Mouse (Mus musculus) adrenal gland, postnatal 14 days (tissue): ENCODE measurements around the gene Rab42. TPM values are rescaled to one million over a fixed set of nuclear protein-coding genes. Genes with fewer than 3 reads are reported as not detected.

Source experiments
- DNase-seq: peaks from one replicate; pipeline ENCODE4 v3.0.0; 2021; ENCODE audit warnings: mixed read lengths
- total RNA-seq: library from RNA; stranded (reverse); gene quantifications from 2 replicates; pipeline ENCODE4 v1.2.3, GENCODE M21; 2021

The Rab42 gene
- total RNA-seq, 1 experiment from 2014 or later, result 0.93 TPM

DNA sequence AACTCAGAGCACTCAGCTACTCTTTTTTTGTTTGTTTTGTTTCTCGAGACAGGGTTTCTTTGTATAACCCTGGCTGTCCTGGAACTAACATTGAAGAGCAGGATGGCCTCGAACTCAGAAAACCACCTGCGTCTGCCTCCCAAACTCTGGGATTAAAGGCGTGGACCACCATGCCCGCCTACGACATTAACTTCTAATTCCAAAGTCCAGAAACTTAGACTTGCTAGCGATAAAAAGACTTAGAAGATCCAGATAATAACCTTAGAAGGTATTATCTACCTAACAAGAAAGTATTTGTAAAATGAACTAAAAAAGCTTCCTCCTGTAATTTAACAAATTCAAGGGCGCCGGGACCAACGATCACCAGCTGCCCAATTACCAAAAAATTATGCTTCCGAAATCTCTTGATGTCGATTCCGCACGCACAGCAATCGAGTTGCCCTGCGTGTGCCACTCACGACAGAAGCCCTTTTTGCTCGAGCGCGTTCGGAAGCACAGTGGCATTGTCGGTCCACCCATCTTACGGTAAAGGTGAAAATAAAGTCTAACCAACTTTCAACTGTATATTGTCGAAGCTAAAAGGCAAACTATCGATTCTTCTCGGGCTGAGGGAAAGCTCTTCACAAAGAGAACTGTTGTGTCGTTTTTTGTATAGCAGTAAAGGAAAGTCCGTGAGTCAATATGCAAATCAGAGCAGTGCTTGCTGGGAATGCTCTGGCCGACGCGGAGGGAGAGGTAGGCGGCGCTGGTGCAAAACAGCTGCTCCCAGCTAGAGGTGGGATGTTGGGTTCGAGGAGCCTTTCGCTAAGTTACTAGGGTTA is 33.2 kb downstream of the Rab42 start:
- peak; percentile 90 for DNase-seq

GRCm38 (mm10) chr4:132268871-132269739 is 34.1 kb downstream of the Rab42 start:
- DNase-seq, result peak; percentile 37

- no peak for DNase-seq
Observed at GRCm38 (mm10) chr4:132266835-132267349, 36.3 kb downstream of the Rab42 start.

GRCm38 (mm10) chr4:132263313-132263712 is 39.9 kb downstream of the Rab42 start:
- no peak for DNase-seq

DNA sequence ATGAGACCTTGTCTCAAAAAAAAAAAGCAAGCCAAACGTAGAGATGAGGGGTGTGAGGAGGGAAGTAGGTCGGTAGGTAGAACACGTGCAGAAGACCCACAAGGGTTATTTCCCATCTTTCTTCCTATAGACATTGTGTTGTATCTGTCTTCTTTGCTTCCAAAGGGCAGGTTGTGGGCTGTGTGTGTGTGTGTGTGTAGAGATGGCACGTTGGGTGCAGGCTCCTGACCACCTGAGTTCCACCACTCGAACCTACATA is 40.9 kb downstream of the Rab42 start:
- DNase-seq, result no peak

DNA sequence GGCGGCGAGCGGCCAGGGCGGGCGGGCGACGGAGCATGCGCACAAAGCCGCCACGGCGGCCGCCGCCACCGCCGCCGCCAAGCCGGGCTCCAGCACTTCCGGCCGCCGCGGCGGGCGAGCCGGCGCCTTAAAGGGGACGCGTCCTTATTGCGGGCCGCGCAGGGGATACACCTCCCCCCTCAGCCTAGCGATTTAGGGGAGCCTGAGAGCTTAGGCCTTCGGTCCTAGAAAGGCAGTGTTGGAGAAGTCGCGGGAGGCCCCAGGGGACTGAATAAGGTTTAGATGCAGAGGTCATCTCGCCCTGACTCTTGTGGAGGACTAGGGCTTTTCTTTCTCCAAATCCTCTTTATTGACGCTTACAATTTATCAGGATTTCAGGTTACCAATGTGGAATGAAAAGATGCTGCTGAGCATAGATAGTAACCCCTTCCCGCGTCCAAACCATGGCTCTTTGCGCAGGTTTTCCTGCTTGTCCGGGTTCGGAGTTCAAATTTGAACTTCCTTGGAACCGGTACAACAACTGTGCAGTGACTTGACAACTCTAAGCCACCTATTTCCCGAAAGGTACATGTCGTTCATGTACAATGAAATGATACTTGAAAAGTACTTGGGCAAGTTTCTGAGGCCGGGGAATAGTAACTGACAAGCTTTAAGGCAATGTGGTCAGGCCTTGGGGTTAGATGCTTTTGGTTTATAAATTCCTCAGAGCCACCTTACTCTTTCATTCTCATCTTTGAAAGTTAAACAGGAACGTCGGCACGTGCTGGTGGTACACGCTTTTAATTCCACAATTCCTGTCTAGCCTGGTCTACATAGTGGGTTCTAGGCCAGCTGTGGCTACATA is 41.4 kb downstream of the Rab42 start, which contains the start of gene Gmeb1:
Gmeb1 (minus strand) TSS at position 89 of the 844 bp plus-strand sequence.
- DNase-seq, result peak; percentile 87

- DNase-seq, result peak; percentile 82
Observed at GRCm38 (mm10) chr4:132260404-132261379, 42.5 kb downstream of the Rab42 start.

DNA sequence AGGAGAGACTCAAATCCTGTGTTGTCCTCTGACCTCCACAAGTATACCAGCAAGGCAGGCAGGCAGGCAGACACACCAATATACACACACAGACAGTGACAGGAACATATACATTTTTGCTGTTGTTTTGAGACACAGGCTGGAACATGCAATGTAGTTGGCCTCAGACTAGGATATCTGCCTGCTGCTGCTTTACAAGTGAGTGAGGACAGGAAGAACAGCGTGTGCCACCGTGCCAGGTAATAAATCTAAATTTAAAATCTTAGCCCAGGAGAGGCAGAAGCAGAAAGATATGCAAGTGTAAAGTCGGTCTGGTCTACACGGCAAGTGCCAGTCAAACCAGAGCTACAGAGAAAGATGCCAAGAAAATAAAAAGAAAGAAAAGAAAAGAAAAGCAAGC is 43.9 kb downstream of the Rab42 start:
- DNase-seq, result no peak

DNA sequence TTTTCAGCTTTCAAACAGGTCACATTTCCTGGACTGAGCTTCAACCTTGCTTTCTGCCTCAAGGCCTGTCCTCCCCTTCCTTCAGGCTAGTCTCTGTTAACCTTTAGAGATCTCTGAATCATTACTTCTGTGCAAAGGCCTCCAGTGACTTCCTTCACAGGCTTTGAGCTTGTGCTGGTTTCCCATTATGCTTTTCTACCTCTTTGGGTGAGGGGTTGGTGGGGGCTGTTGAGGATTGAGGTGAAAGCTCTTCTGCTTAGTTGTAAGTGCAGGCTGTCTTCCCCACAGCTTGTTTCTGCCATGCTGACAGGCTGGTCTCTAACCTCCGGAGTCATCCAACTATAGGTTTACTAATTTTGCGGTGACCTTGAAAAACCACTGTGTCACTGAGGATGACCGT is 46.8 kb downstream of the Rab42 start:
- DNase-seq, result peak; percentile 34

DNA sequence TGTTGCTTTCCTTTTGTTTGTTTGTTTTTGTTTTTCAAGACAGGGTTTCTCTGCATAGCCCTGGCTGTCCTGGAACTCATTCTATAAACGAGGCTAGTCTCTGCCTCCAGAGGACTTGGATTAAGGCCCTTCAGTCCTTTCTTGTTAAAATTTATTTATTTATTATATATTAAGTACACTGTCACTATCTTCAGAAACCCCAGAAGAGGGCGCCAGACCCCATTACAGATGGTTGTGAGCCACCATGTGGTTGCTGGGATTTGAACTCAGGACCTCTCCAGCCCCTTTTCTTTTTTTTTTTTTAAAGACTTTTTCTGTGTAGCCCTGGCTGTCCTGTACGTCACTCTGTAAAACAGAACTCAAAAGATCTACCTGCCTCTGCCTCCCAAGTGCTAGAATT is 48.2 kb downstream of the Rab42 start:
- DNase-seq, result no peak

- DNase-seq, result no peak
Observed at GRCm38 (mm10) chr4:132253622-132254021, 49.6 kb downstream of the Rab42 start.

GRCm38 (mm10) chr4:132253128-132253527 is 50.1 kb downstream of the Rab42 start:
- DNase-seq, result no peak

Other genes with a start within 250 kb of the Rab42 start
- 0.19 TPM in 1 of 2 replicates, not detected in the other for gene Gm10300, start 228.7 kb downstream of the Rab42 start, total RNA-seq
- gene Epb41, start 228.1 kb downstream of the Rab42 start, total RNA-seq, result 112 and 148 TPM in 2 replicates
- gene Oprd1, start 158.9 kb downstream of the Rab42 start, total RNA-seq, result 1.3 and 1.4 TPM in 2 replicates
- 48.8 and 49.5 TPM in 2 replicates for gene Ythdf2, start 91.1 kb downstream of the Rab42 start, total RNA-seq
- 16.2 and 17.3 TPM in 2 replicates for gene Gmeb1, start 41.8 kb downstream of the Rab42 start, total RNA-seq
- 27.3 and 31.3 TPM in 2 replicates for gene Taf12, start 29.0 kb downstream of the Rab42 start, total RNA-seq
- 33.2 and 35.3 TPM in 2 replicates for gene Trnau1ap, start 26.2 kb upstream of the Rab42 start, total RNA-seq
- 20.6 and 24.9 TPM in 2 replicates for gene Rcc1, start 50.2 kb upstream of the Rab42 start, total RNA-seq
- gene Phactr4, start 119.1 kb upstream of the Rab42 start, total RNA-seq, result 40.3 and 46.2 TPM in 2 replicates
- 7.8 and 10.7 TPM in 2 replicates for gene Med18, start 160.5 kb upstream of the Rab42 start, total RNA-seq
- 17.8 and 19.8 TPM in 2 replicates for gene Sesn2, start 207.1 kb upstream of the Rab42 start, total RNA-seq
- 357 TPM in 2 replicates for gene Atpif1, start 230.3 kb upstream of the Rab42 start, total RNA-seq
- 111 and 114 TPM in 2 replicates for gene Dnajc8, start 232.2 kb upstream of the Rab42 start, total RNA-seq